Mouse (Mus musculus) kidney, adult 2 months (tissue): ENCODE results near the gene Ppp3ca. TPM values are rescaled to one million over a fixed set of nuclear protein-coding genes. Genes with fewer than 3 reads are reported as not detected.

Experiments
- DNase-seq: peaks from one replicate; pipeline ENCODE4 v3.0.0; 2021
- H3K27ac ChIP-seq: fragments of 200-500 bp; 2 replicates; pipeline ENCODE4 v1.5.1; 2012; ENCODE audit warnings: low read depth, low read length, control low read depth, inconsistent platforms; ENCODE audit not compliant: insufficient read depth
- H3K27me3 ChIP-seq: fragments of 200-500 bp; replicated peaks from 2 replicates; pipeline ENCODE4 v1.6.1; 2012; ENCODE audit warnings: mild to moderate bottlenecking, moderate library complexity, low read length, inconsistent platforms; ENCODE audit not compliant: control insufficient read depth, insufficient read depth
- H3K36me3 ChIP-seq: fragments of 200-500 bp; 2 replicates; pipeline ENCODE4 v1.6.1; 2012; ENCODE audit warnings: mild to moderate bottlenecking, moderate library complexity, low read length, inconsistent platforms; ENCODE audit not compliant: control insufficient read depth, insufficient read depth
- H3K4me1 ChIP-seq: fragments of 200-500 bp; 2 replicates; pipeline ENCODE4 v1.6.1; 2011; ENCODE audit warnings: low read length; ENCODE audit not compliant: control insufficient read depth, insufficient read depth
- H3K4me3 ChIP-seq: fragments of 200-500 bp; 2 replicates; pipeline ENCODE4 v1.5.1; 2011; ENCODE audit warnings: mild to moderate bottlenecking, low read depth, low read length, control low read depth; ENCODE audit not compliant: insufficient read depth
- CTCF ChIP-seq: fragments of 200-500 bp; conservative IDR thresholded peaks from 2 replicates; pipeline ENCODE4 v1.5.1; 2011; ENCODE audit warnings: low read depth, mild to moderate bottlenecking, control low read depth, low read length, moderate library complexity, mixed read lengths; ENCODE audit not compliant: insufficient read depth, insufficient read length
- POLR2A ChIP-seq: fragments of 200-500 bp; IDR thresholded peaks from one replicate; pipeline ENCODE4 v1.6.1; 2011; ENCODE audit warnings: low read depth, low read length, control low read depth
- WGBS: fragments of 180-500 bp; shearing (Covaris S2); methylation state at CpG from one replicate; pipeline ENCODE4 v1.1.7; 2018; 5-methylcytosine and 5-hydroxymethylcytosine counted together
- polyA plus RNA-seq: library from polyadenylated mRNA; depleted of rRNA; stranded (reverse); fragments of >200 nt; gene quantifications from 2 replicates; pipeline ENCODE4 v1.2.3, GENCODE M21; 2012; rRNA removed

Ppp3ca gene
- 12.0 and 14.0 TPM in 2 replicates for polyA plus RNA-seq

GRCm38 (mm10) chr3:136670110-136670359, at the start of gene Ppp3ca:
TSS of gene Ppp3ca (plus strand) at chr3:136670124.
- Histone ChIP-seq H3K4me3 (peak within 1 kb of the TSS; percentile 85), H3K36me3 (no peaks in the 10 kb centered on the region), H3K4me1 (peaks cover 8% of the 10 kb centered on the region; the same call in 1 of the 2 replicates), H3K27me3 (no peaks in the 10 kb centered on the region), H3K27ac (peak within 1 kb of the TSS; percentile 81)
- 1% methylated on average over 24 of the region's 43 CpGs for WGBS
- TF ChIP-seq CTCF, result no peak
- no peak for TF ChIP-seq POLR2A
- DNase-seq, result no peak

GRCm38 (mm10) chr3:136640544-136641230, 29.2 kb upstream of the Ppp3ca start:
- H3K27me3 ChIP-seq, result no peaks in the 10 kb centered on the region
- H3K27ac ChIP-seq, result no peak overlapping the region
- TF ChIP-seq CTCF (no peak), POLR2A (no peak)
- no peaks in the 10 kb centered on the region for H3K36me3 ChIP-seq
- H3K4me1 ChIP-seq, result no peaks in the 10 kb centered on the region
- no peak for DNase-seq
- H3K4me3 ChIP-seq, result no peak overlapping the region
- WGBS, result 82% methylated on average over 5 of the region's 5 CpGs

- TF ChIP-seq CTCF (no peak), POLR2A (no peak)
- no peaks in the 10 kb centered on the region for H3K27me3 ChIP-seq
- H3K36me3 ChIP-seq, result no peaks in the 10 kb centered on the region
- no peak overlapping the region for H3K4me3 ChIP-seq
- no peaks in the 10 kb centered on the region for H3K4me1 ChIP-seq
- no peak overlapping the region for H3K27ac ChIP-seq
- WGBS, result 71% methylated on average over 4 of the region's 4 CpGs
- DNase-seq, result no peak
Observed at GRCm38 (mm10) chr3:136650966-136651365, 19.0 kb upstream of the Ppp3ca start.

- TF ChIP-seq CTCF (no peak), POLR2A (no peak)
- Histone ChIP-seq H3K27ac (no peak overlapping the region), H3K4me3 (no peak overlapping the region), H3K36me3 (no peaks in the 10 kb centered on the region), H3K4me1 (no peaks in the 10 kb centered on the region), H3K27me3 (no peaks in the 10 kb centered on the region)
- WGBS, result 61% methylated on average over 6 of the region's 6 CpGs
- no peak for DNase-seq
Observed at GRCm38 (mm10) chr3:136651496-136651895, 18.4 kb upstream of the Ppp3ca start.

GRCm38 (mm10) chr3:136656460-136657035, 13.4 kb upstream of the Ppp3ca start:
- TF ChIP-seq POLR2A, result no peak
- no peak for TF ChIP-seq CTCF
- H3K27ac ChIP-seq, result no peak overlapping the region
- H3K4me3 ChIP-seq, result no peak overlapping the region
- H3K4me1 ChIP-seq, result no peaks in the 10 kb centered on the region
- H3K36me3 ChIP-seq, result no peaks in the 10 kb centered on the region
- WGBS, result 55% methylated on average over 3 of the region's 3 CpGs
- DNase-seq, result no peak
- no peaks in the 10 kb centered on the region for H3K27me3 ChIP-seq

- 93% methylated on average over 2 of the region's 2 CpGs for WGBS
- TF ChIP-seq CTCF, result no peak
Observed at GRCm38 (mm10) chr3:136658681-136659080, 11.2 kb upstream of the Ppp3ca start.

GRCm38 (mm10) chr3:136665119-136665518, 4.8 kb upstream of the Ppp3ca start:
- 75% methylated on average over 1 of the region's 1 CpGs for WGBS
- DNase-seq, result no peak
- H3K27ac ChIP-seq, result no peak overlapping the region
- H3K4me1 ChIP-seq, result no peaks in the 10 kb centered on the region
- H3K27me3 ChIP-seq, result no peaks in the 10 kb centered on the region
- TF ChIP-seq CTCF (no peak), POLR2A (no peak)
- H3K36me3 ChIP-seq, result no peaks in the 10 kb centered on the region
- H3K4me3 ChIP-seq, result no peak overlapping the region

More at GRCm38 (mm10) chr3:136658681-136659080, 11.2 kb upstream of the Ppp3ca start:
- no peak for DNase-seq
- no peaks in the 10 kb centered on the region for H3K27me3 ChIP-seq
- H3K36me3 ChIP-seq, result no peaks in the 10 kb centered on the region
- no peak overlapping the region for H3K4me3 ChIP-seq
- no peak overlapping the region for H3K27ac ChIP-seq
- no peaks in the 10 kb centered on the region for H3K4me1 ChIP-seq
